Mouse (Mus musculus): ENCODE data around the gene Nenf. TPM values are rescaled to one million over a fixed set of nuclear protein-coding genes. Genes with fewer than 3 reads are reported as not detected.

Gene Nenf
- polyA plus RNA-seq, 1 experiment from 2014 or later: 97.0 TPM

DNA sequence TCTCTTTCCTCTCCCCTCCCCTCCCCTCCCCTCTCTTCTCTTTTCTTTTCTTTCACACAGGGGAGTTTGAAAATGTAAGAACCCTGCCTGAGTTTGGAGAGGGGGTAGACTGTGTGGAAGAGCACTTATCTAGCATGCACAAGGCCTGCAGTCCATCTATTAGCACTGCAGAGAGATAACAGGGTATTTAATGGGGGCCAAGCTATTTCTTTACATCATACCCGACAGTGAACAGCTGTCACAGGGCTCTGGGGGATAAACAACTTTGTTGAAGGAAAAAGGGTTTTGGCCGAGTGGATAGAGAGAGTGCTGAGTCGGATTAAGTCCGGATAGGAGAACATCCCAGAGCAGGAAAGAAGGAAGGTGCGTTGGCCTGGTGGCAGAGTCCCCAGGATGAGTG is 31.0 kb upstream of the Nenf start:
- no peaks in the 10 kb centered on the region for H3K27me3 ChIP-seq (ENCODE audit: control insufficient read depth, insufficient read depth, low read length)
- H3K4me1 ChIP-seq (ENCODE audit: control insufficient read depth, insufficient read depth, low read length): no peaks in the 10 kb centered on the region
- ATAC-seq (ENCODE audit: low FRiP score, low TSS enrichment): peak; percentile 44; the same call in 1 of the 2 replicates
- WGBS: 65% methylated on average over 5 of the region's 5 CpGs
- no peak overlapping the region for H3K9ac ChIP-seq (ENCODE audit: low read depth, low read length)
- H3K4me2 ChIP-seq (replicated peaks; ENCODE audit: low read depth, low read length): no peak overlapping the region
- H3K27ac ChIP-seq (ENCODE audit: low read depth, low read length): no peak overlapping the region
- no peaks in the 10 kb centered on the region for H3K9me3 ChIP-seq (ENCODE audit: control insufficient read depth, low read length)
- peaks cover 65% of the 10 kb centered on the region for H3K36me3 ChIP-seq (ENCODE audit: control insufficient read depth, insufficient read depth, low read length)
- no peak overlapping the region for H3K4me3 ChIP-seq (ENCODE audit: low read length)

DNA sequence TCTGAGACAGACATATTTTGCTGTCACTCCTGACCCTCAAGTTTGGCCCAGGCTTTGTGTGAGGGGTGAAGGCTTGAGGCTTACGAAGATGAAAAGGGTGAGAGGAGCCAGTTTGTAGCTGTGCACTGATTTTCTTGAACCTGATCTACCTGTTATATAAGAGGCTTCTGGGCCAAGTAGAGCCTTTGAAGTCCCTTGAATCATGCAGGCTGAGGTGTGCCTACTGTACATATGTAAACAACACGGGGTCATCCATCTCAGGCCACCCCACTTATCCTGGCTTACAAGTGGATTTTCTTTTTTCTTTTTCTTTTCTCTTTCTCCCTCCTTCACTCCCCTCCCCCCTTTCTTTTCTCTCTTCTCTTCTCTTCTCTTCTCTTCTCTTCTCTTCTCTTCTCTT is 30.6 kb upstream of the Nenf start:
- no peak overlapping the region for H3K9ac ChIP-seq (ENCODE audit: low read depth, low read length)
- H3K4me1 ChIP-seq (ENCODE audit: control insufficient read depth, insufficient read depth, low read length): no peaks in the 10 kb centered on the region
- no peak overlapping the region for H3K4me2 ChIP-seq (replicated peaks; ENCODE audit: low read depth, low read length)
- H3K9me3 ChIP-seq (ENCODE audit: control insufficient read depth, low read length): no peaks in the 10 kb centered on the region
- 80% methylated on average over 2 of the region's 2 CpGs for WGBS
- H3K27ac ChIP-seq (ENCODE audit: low read depth, low read length): no peak overlapping the region
- H3K36me3 ChIP-seq (ENCODE audit: control insufficient read depth, insufficient read depth, low read length): peaks cover 65% of the 10 kb centered on the region
- H3K27me3 ChIP-seq (ENCODE audit: control insufficient read depth, insufficient read depth, low read length): no peaks in the 10 kb centered on the region
- no peak for ATAC-seq (ENCODE audit: low FRiP score, low TSS enrichment)
- H3K4me3 ChIP-seq (ENCODE audit: low read length): no peak overlapping the region

DNA sequence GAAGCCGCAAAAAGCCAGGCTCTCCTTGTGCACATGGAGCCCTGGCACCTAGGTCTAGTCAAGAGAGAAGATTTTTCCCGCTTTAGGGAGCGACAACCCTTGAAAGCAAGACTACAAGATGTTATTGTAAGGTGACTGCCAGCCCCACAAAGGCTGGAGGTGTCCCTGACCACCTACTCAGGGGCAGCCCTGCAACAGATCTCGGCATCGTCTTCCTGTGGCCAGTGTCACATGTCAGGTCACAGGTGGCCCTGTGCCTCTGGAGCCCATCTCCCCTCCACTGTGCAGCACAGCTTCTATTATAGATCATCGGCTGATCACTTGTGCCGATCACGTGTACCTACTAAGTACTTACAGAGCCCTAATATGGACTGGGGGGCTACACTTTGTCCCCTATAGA is 29.6 kb upstream of the Nenf start:
- no peak overlapping the region for H3K4me3 ChIP-seq (ENCODE audit: low read length)
- H3K36me3 ChIP-seq (ENCODE audit: control insufficient read depth, insufficient read depth, low read length): peaks cover 66% of the 10 kb centered on the region
- no peak overlapping the region for H3K4me2 ChIP-seq (replicated peaks; ENCODE audit: low read depth, low read length)
- no peak overlapping the region for H3K27ac ChIP-seq (ENCODE audit: low read depth, low read length)
- no peak overlapping the region for H3K9ac ChIP-seq (ENCODE audit: low read depth, low read length)
- H3K27me3 ChIP-seq (ENCODE audit: control insufficient read depth, insufficient read depth, low read length): no peaks in the 10 kb centered on the region
- no peak for ATAC-seq (ENCODE audit: low FRiP score, low TSS enrichment)
- no peaks in the 10 kb centered on the region for H3K4me1 ChIP-seq (ENCODE audit: control insufficient read depth, insufficient read depth, low read length)
- no peaks in the 10 kb centered on the region for H3K9me3 ChIP-seq (ENCODE audit: control insufficient read depth, low read length)
- WGBS: 89% methylated on average over 8 of the region's 8 CpGs

DNA sequence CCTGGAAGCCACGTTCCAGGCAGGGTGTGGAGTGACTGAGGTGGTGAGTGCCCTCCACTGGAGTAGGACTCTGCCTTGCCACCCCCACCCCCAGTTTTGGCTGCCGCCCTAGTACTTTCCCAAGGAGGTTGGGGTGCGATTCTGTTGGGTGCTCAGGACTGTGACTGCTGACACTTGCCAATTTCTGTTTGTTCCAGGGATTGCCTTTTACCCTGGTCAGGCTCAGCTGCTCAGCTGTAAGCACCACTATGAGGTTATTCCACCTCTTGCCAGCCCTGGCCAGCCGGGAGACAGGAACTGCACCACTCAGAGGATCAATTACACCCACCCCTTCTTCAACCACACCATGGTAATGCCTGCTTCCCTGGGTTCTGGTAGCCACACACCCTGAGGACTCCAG is 22.5 kb upstream of the Nenf start:
- H3K9ac ChIP-seq (ENCODE audit: low read depth, low read length): no peak overlapping the region
- no peak overlapping the region for H3K4me2 ChIP-seq (replicated peaks; ENCODE audit: low read depth, low read length)
- ATAC-seq (ENCODE audit: low FRiP score, low TSS enrichment): no peak
- H3K36me3 ChIP-seq (ENCODE audit: control insufficient read depth, insufficient read depth, low read length): peaks cover 67% of the 10 kb centered on the region
- H3K4me3 ChIP-seq (ENCODE audit: low read length): no peak overlapping the region
- no peak overlapping the region for H3K27ac ChIP-seq (ENCODE audit: low read depth, low read length)
- H3K4me1 ChIP-seq (ENCODE audit: control insufficient read depth, insufficient read depth, low read length): 0 out of 2 replicates have a peak, but pooled peaks cover 2% of the 10 kb centered on the region
- WGBS: 83% methylated on average over 4 of the region's 4 CpGs
- H3K27me3 ChIP-seq (ENCODE audit: control insufficient read depth, insufficient read depth, low read length): no peaks in the 10 kb centered on the region
- H3K9me3 ChIP-seq (ENCODE audit: control insufficient read depth, low read length): no peaks in the 10 kb centered on the region; the same call in 1 of the 2 replicates

DNA sequence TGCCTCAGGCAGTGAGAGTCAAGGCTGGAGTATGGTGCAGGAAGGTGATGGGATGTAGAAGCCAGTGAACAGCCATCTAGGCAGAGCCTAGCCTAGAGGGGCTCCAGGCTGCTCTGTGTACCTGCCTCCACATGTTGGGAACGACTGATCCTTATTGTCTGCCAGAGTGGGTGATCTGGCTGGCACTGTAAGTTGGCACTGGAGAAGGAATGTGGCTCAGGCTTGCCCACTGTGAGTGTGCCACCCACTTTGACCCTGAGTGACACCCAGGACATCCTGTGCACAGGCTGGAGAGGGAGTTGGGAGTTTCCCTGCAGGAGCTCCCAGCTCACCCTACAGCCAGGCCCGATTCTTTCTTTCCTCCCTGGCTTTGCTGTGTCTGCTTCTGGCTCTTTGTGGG is 21.9 kb upstream of the Nenf start:
- no peaks in the 10 kb centered on the region; the same call in 1 of the 2 replicates for H3K9me3 ChIP-seq (ENCODE audit: control insufficient read depth, low read length)
- H3K9ac ChIP-seq (ENCODE audit: low read depth, low read length): no peak overlapping the region
- no peak for ATAC-seq (ENCODE audit: low FRiP score, low TSS enrichment)
- H3K27ac ChIP-seq (ENCODE audit: low read depth, low read length): no peak overlapping the region
- peaks cover 62% of the 10 kb centered on the region for H3K36me3 ChIP-seq (ENCODE audit: control insufficient read depth, insufficient read depth, low read length)
- H3K4me1 ChIP-seq (ENCODE audit: control insufficient read depth, insufficient read depth, low read length): 0 out of 2 replicates have a peak, but pooled peaks cover 2% of the 10 kb centered on the region
- no peaks in the 10 kb centered on the region for H3K27me3 ChIP-seq (ENCODE audit: control insufficient read depth, insufficient read depth, low read length)
- no peak overlapping the region for H3K4me3 ChIP-seq (ENCODE audit: low read length)
- H3K4me2 ChIP-seq (replicated peaks; ENCODE audit: low read depth, low read length): no peak overlapping the region
- WGBS: 77% methylated on average over 2 of the region's 2 CpGs

DNA sequence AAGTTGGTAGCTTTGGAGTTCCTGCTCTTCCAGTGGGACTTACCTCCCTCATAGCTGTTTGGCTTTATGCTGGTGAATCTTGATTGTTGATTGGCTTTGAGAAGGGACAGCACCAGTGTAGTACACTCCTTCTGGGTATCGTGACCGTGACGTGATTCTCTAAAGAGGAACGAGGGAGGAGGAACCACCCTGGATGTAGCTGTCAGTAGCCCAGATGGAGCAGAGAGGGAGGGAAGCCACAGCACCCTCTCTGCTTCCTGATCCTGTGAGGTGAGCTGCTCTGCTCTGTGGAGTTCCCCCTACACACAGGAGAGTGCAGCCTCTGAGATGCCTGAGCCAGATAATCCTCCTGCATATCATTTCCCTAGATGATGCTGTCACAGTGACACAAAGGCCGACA is 16.5 kb upstream of the Nenf start:
- Histone ChIP-seq H3K36me3 (ENCODE audit: control insufficient read depth, insufficient read depth, low read length) (peaks cover 28% of the 10 kb centered on the region), H3K4me2 (replicated peaks; ENCODE audit: low read depth, low read length) (no peak overlapping the region), H3K4me3 (ENCODE audit: low read length) (no peak overlapping the region), H3K27me3 (ENCODE audit: control insufficient read depth, insufficient read depth, low read length) (no peaks in the 10 kb centered on the region), H3K9ac (ENCODE audit: low read depth, low read length) (no peak overlapping the region), H3K4me1 (ENCODE audit: control insufficient read depth, insufficient read depth, low read length) (0 out of 2 replicates have a peak, but pooled peaks cover 2% of the 10 kb centered on the region), H3K27ac (ENCODE audit: low read depth, low read length) (no peak overlapping the region), H3K9me3 (ENCODE audit: control insufficient read depth, low read length) (no peaks in the 10 kb centered on the region; the same call in 1 of the 2 replicates)
- no peak for ATAC-seq (ENCODE audit: low FRiP score, low TSS enrichment)
- 86% methylated on average over 5 of the region's 5 CpGs for WGBS

DNA sequence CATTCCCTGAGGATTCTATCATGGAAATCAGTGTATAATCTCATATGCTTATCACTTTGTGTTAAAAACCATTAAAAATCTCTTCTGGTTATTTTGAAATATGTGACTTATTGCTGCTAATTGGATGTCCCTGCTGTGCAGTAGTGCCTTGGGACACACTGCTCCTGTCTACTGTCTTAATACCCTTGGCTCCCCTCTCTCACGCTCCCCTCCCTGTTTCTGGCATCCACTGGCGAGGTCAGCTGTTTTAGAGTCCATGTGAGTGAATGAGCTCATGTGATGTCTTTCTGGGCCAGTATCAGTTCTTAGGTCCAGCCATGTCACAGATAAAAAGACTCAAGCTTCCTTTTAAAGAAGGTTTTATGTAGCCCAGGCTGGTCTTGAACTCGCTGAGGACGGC is 12.4 kb upstream of the Nenf start:
- Histone ChIP-seq H3K36me3 (ENCODE audit: control insufficient read depth, insufficient read depth, low read length) (peaks cover 9% of the 10 kb centered on the region; the same call in 1 of the 2 replicates), H3K27ac (ENCODE audit: low read depth, low read length) (no peak overlapping the region), H3K9ac (ENCODE audit: low read depth, low read length) (no peak overlapping the region), H3K4me1 (ENCODE audit: control insufficient read depth, insufficient read depth, low read length) (peaks cover 9% of the 10 kb centered on the region; the same call in 1 of the 2 replicates), H3K4me3 (ENCODE audit: low read length) (no peak overlapping the region), H3K4me2 (replicated peaks; ENCODE audit: low read depth, low read length) (no peak overlapping the region), H3K27me3 (ENCODE audit: control insufficient read depth, insufficient read depth, low read length) (no peaks in the 10 kb centered on the region), H3K9me3 (ENCODE audit: control insufficient read depth, low read length) (no peaks in the 10 kb centered on the region)
- no peak for ATAC-seq (ENCODE audit: low FRiP score, low TSS enrichment)
- whole genome bisulfite sequencing: 84% methylated on average over 4 of the region's 4 CpGs

DNA sequence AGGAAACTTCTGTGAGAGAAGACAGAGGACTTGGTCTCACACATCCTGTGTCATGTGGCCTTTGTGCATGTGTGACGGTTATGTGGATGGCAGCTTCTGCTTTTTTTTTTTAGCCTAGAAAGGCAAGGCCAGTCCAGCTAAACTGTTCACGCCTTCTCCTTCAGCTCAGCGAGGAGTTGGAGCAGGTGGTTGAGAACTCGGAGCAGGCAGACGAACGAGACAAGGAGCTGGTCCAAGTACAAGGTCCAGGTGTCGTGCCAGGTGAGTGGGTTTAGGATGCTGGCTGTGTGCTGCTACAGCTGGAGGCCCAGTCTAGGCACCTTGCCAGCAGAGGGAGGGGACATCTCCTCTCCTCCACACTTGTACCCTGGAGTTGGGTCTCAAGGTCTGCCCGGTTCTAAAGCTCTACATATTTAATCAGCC is 10.0 kb upstream of the Nenf start:
- no peak for ATAC-seq (ENCODE audit: low FRiP score, low TSS enrichment)
- WGBS: 78% methylated on average over 8 of the region's 8 CpGs
- no peak overlapping the region for H3K9ac ChIP-seq (ENCODE audit: low read depth, low read length)
- H3K36me3 ChIP-seq (ENCODE audit: control insufficient read depth, insufficient read depth, low read length): peaks cover 4% of the 10 kb centered on the region; the same call in 1 of the 2 replicates
- no peak overlapping the region for H3K4me2 ChIP-seq (replicated peaks; ENCODE audit: low read depth, low read length)
- peaks cover 9% of the 10 kb centered on the region; the same call in 1 of the 2 replicates for H3K4me1 ChIP-seq (ENCODE audit: control insufficient read depth, insufficient read depth, low read length)
- no peak overlapping the region for H3K4me3 ChIP-seq (ENCODE audit: low read length)
- H3K27me3 ChIP-seq (ENCODE audit: control insufficient read depth, insufficient read depth, low read length): no peaks in the 10 kb centered on the region
- H3K9me3 ChIP-seq (ENCODE audit: control insufficient read depth, low read length): no peaks in the 10 kb centered on the region
- H3K27ac ChIP-seq (ENCODE audit: low read depth, low read length): no peak overlapping the region

DNA sequence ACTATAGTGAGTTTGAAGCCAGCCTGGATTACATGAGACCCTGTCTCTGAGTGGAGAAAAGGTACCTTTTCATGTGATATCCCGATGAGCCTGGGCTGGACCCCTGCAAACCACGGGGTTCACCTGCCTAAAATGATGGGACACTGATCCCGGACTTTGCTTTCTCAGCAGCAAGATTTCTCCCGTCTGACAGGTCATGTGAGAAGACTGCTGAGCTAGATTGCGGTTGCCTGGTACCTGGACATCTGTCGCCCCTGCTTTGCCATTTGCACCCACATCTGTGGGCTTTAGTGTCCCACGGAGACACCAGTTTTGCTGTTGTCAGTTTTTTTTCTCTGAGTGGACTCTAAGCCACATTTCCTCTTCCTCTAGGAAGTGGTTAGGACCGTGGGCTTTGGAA is 9.3 kb upstream of the Nenf start:
- Histone ChIP-seq H3K9me3 (ENCODE audit: control insufficient read depth, low read length) (no peaks in the 10 kb centered on the region), H3K4me2 (replicated peaks; ENCODE audit: low read depth, low read length) (0 out of 2 replicates have a peak overlapping the region, but pooled peaks have one; percentile 63), H3K9ac (ENCODE audit: low read depth, low read length) (no peak overlapping the region), H3K36me3 (ENCODE audit: control insufficient read depth, insufficient read depth, low read length) (peaks cover 1% of the 10 kb centered on the region; the same call in 1 of the 2 replicates), H3K27me3 (ENCODE audit: control insufficient read depth, insufficient read depth, low read length) (no peaks in the 10 kb centered on the region), H3K4me3 (ENCODE audit: low read length) (no peak overlapping the region), H3K4me1 (ENCODE audit: control insufficient read depth, insufficient read depth, low read length) (peaks cover 9% of the 10 kb centered on the region; the same call in 1 of the 2 replicates), H3K27ac (ENCODE audit: low read depth, low read length) (no peak overlapping the region)
- ATAC-seq (ENCODE audit: low FRiP score, low TSS enrichment): no peak
- 83% methylated on average over 8 of the region's 8 CpGs for WGBS

Measured in kidney, embryonic 14.5 days (tissue).